Mouse (Mus musculus) bone marrow macrophage, adult 2 months (primary cell): ENCODE measurements at regions not wholly inside any gene's neighbourhood (a gene's known extent, or its start where the extent isn't known, plus 50 kb on each side); places are given as distances from the start of the nearest gene placed in this dataset.

Experiments used
- CTCF ChIP-seq: IDR thresholded peaks from 2 replicates; pipeline ENCODE4 v1.5.1; 2012; ENCODE audit warnings: low read depth, mild to moderate bottlenecking, low read length, moderate library complexity
- POLR2A ChIP-seq: IDR thresholded peaks from 2 replicates; pipeline ENCODE4 v1.6.1; 2012; ENCODE audit warnings: mild to moderate bottlenecking, low read depth, low read length, borderline replicate concordance

DNA sequence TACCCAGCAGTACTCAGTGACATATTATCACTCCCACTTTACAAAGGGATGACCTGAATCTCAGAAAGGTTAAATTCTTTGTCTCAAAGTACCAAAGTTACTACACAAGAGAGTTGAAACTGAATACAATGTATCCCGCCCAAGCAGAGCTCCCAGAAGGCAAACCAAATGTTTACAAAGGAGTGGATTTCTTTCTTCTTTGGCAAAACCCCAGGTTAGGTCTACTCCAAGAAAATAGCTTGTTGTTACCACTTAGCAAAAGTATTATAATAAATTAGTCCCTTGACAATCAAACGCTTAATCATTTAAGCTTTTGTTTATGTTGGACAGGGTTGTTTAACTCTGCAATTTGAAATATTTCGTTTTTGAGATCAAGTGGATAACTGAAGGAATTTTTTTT, 58.6 kb upstream of the Cxadr start:
- no peak for TF ChIP-seq POLR2A
- TF ChIP-seq CTCF = no peak
